Mouse (Mus musculus) 416B (cell line): ENCODE results near the gene Tnip1.

Source experiments
- DNase-seq: peaks from one replicate; pipeline ENCODE4 v3.0.0; 2011; ENCODE audit warnings: low read depth

The Tnip1 gene

GRCm38 (mm10) chr11:54934198-54934597, 28.5 kb downstream of the Tnip1 start:
- DNase-seq, result peak; percentile 69

GRCm38 (mm10) chr11:54932540-54932939, 30.2 kb downstream of the Tnip1 start:
- no peak for DNase-seq

GRCm38 (mm10) chr11:54931405-54932093, 31.2 kb downstream of the Tnip1 start:
- peak; percentile 57 for DNase-seq

GRCm38 (mm10) chr11:54930318-54930979, 32.3 kb downstream of the Tnip1 start:
- DNase-seq, result peak; percentile 53

GRCm38 (mm10) chr11:54929744-54930143, 33.0 kb downstream of the Tnip1 start:
- no peak for DNase-seq

- no peak for DNase-seq
Measured at GRCm38 (mm10) chr11:54929290-54929689, 33.4 kb downstream of the Tnip1 start.

- DNase-seq, result no peak
Measured at GRCm38 (mm10) chr11:54928886-54929285, 33.8 kb downstream of the Tnip1 start.

- no peak for DNase-seq
Measured at GRCm38 (mm10) chr11:54928219-54928618, 34.5 kb downstream of the Tnip1 start.

- DNase-seq, result peak; percentile 64
Measured at GRCm38 (mm10) chr11:54927346-54928140, 35.2 kb downstream of the Tnip1 start.

- DNase-seq, result no peak
Measured at GRCm38 (mm10) chr11:54924145-54924544, 38.6 kb downstream of the Tnip1 start.

GRCm38 (mm10) chr11:54922488-54922887, 40.2 kb downstream of the Tnip1 start:
- DNase-seq, result no peak

- DNase-seq, result no peak
Measured at GRCm38 (mm10) chr11:54921798-54922197, 40.9 kb downstream of the Tnip1 start.

GRCm38 (mm10) chr11:54920973-54921580, 41.6 kb downstream of the Tnip1 start:
- no peak for DNase-seq

- DNase-seq, result no peak
Measured at GRCm38 (mm10) chr11:54920127-54920972, 42.4 kb downstream of the Tnip1 start.

GRCm38 (mm10) chr11:54918273-54918672, 44.4 kb downstream of the Tnip1 start:
- DNase-seq, result peak; percentile 32

GRCm38 (mm10) chr11:54917461-54917860, 45.3 kb downstream of the Tnip1 start:
- DNase-seq, result no peak

GRCm38 (mm10) chr11:54913841-54914240, 48.9 kb downstream of the Tnip1 start:
- no peak for DNase-seq

GRCm38 (mm10) chr11:54912503-54913316, 50.0 kb downstream of the Tnip1 start:
- no peak for DNase-seq

GRCm38 (mm10) chr11:54911671-54912502, 50.8 kb downstream of the Tnip1 start:
- no peak for DNase-seq

GRCm38 (mm10) chr11:54911201-54911600, 51.5 kb downstream of the Tnip1 start:
- no peak for DNase-seq
